Comparison of ENCODE assay signal across 10 mouse cellular contexts in genomic region chr15:86029981-86030380, GRCm38 (mm10). TPM values are rescaled to one million over a fixed set of nuclear protein-coding genes. Genes with fewer than 3 reads are reported as not detected.
DNase-seq lines count a peak whose midpoint lies in the region; ATAC-seq and TF ChIP-seq lines count a peak whose summit lies in the region.
"Had no signal": no experiment of that assay in that cellular context is flagged by ENCODE, and none has a peak within 500 bp of the region (broad histone marks: within the 10 kb centered on the region; RNA-seq: fewer than 3 reads in every experiment).

No protein-coding gene starts in this region.

- peaks cover 37% of the 10 kb centered on the region for H3K9me3 ChIP-seq in hindbrain, embryonic 10.5 days
- no peaks in the 10 kb centered on the region; the same call in 1 of the 2 replicates for H3K9me3 ChIP-seq in hindbrain, embryonic 11.5 days (ENCODE audit: control insufficient read depth, low read length)
- H3K9me3 ChIP-seq in kidney, postnatal 0 days (replicated peaks; ENCODE audit: low read length) = no peaks in the 10 kb centered on the region
- H3K9me3 ChIP-seq in stomach, postnatal 0 days (ENCODE audit: control insufficient read depth, low read length) = no peaks in the 10 kb centered on the region

- no peak for ATAC-seq in hindbrain, embryonic 11.5 days (ENCODE audit: low FRiP score)
- ATAC-seq in kidney, postnatal 0 days (replicated peaks; ENCODE audit: low FRiP score, low read depth) = no peak
- ATAC-seq in stomach, postnatal 0 days (ENCODE audit: low FRiP score, low TSS enrichment) = no peak

- TF ChIP-seq EP300 in stomach, postnatal 0 days (optimal IDR thresholded peaks at IDR 0.05) = no peak

- no peak for DNase-seq in hindbrain, embryonic 10.5 days (ENCODE audit: low spot score)
- DNase-seq in hindbrain, embryonic 11.5 days (ENCODE audit: low spot score) = no peak
- peak; percentile 25 for DNase-seq in thymus, postnatal 4 days
- no peak for DNase-seq in thymus, postnatal 14 days
- no peak for DNase-seq in kidney, postnatal 0 days (ENCODE audit: low spot score)
- peak; percentile 53 for DNase-seq in stomach, postnatal 0 days (ENCODE audit: low spot score)
- no peak for DNase-seq in thymus, postnatal 25 days
- no peak for DNase-seq in right cerebral cortex, adult 2 months (ENCODE audit: low spot score in 2 of 2)
- DNase-seq: heart, adult 2 months; liver had no signal

- no peak overlapping the region for H3K9ac ChIP-seq in hindbrain, embryonic 11.5 days (ENCODE audit: low read depth, low read length)
- H3K9ac ChIP-seq in kidney, postnatal 0 days (ENCODE audit: low read depth, low read length) = no peak overlapping the region
- no peak overlapping the region for H3K9ac ChIP-seq in stomach, postnatal 0 days (ENCODE audit: low read length)

- peaks cover 61% of the 10 kb centered on the region for H3K4me1 ChIP-seq in hindbrain, embryonic 10.5 days (replicated peaks)
- peaks cover 5% of the 10 kb centered on the region; the same call in 1 of the 2 replicates for H3K4me1 ChIP-seq in hindbrain, embryonic 11.5 days (replicated peaks; ENCODE audit: control insufficient read depth, insufficient read depth, low read length)
- H3K4me1 ChIP-seq in kidney, postnatal 0 days (replicated peaks; ENCODE audit: insufficient read depth, low read length) = peaks cover 13% of the 10 kb centered on the region; the same call in 1 of the 2 replicates
- H3K4me1 ChIP-seq in stomach, postnatal 0 days (replicated peaks; ENCODE audit: control insufficient read depth, insufficient read depth) = no peaks in the 10 kb centered on the region

- no peak overlapping the region for H3K4me2 ChIP-seq in hindbrain, embryonic 11.5 days (replicated peaks; ENCODE audit: low read depth, low read length)
- peak overlapping the region; percentile 44; the same call in 1 of the 2 replicates for H3K4me2 ChIP-seq in kidney, postnatal 0 days (ENCODE audit: low read length)
- H3K4me2 ChIP-seq in stomach, postnatal 0 days (replicated peaks; ENCODE audit: low read depth) = peak overlapping the region; percentile 35

- 72% methylated on average over 14 of the region's 14 CpGs for WGBS in hindbrain, embryonic 10.5 days
- WGBS in hindbrain, embryonic 11.5 days = 77% methylated on average over 14 of the region's 14 CpGs
- 74% methylated on average over 14 of the region's 14 CpGs for WGBS in kidney, postnatal 0 days
- 69% methylated on average over 14 of the region's 14 CpGs for WGBS in stomach, postnatal 0 days

- peaks cover 42% of the 10 kb centered on the region for H3K27me3 ChIP-seq in hindbrain, embryonic 10.5 days (ENCODE audit: insufficient read depth, poor library complexity, severe bottlenecking)
- peaks cover 17% of the 10 kb centered on the region for H3K27me3 ChIP-seq in hindbrain, embryonic 11.5 days (ENCODE audit: control insufficient read depth, insufficient read depth, low read length)
- no peaks in the 10 kb centered on the region for H3K27me3 ChIP-seq in kidney, postnatal 0 days (ENCODE audit: insufficient read depth, low read length)
- H3K27me3 ChIP-seq in stomach, postnatal 0 days (ENCODE audit: control insufficient read depth, insufficient read depth, low read length) = no peaks in the 10 kb centered on the region

- peak overlapping the region; percentile 31 for H3K4me3 ChIP-seq in hindbrain, embryonic 10.5 days
- H3K4me3 ChIP-seq in hindbrain, embryonic 11.5 days (ENCODE audit: low read depth, low read length) = no peak overlapping the region
- H3K4me3 ChIP-seq in kidney, postnatal 0 days (replicated peaks; ENCODE audit: low read depth, low read length) = no peak overlapping the region
- peak overlapping the region; percentile 0 for H3K4me3 ChIP-seq in stomach, postnatal 0 days (ENCODE audit: low read depth, low read length)
- H3K4me3 ChIP-seq: heart, adult 2 months had no signal

- peaks cover 75% of the 10 kb centered on the region for H3K36me3 ChIP-seq in hindbrain, embryonic 10.5 days
- peaks cover 13% of the 10 kb centered on the region; the same call in 1 of the 2 replicates for H3K36me3 ChIP-seq in hindbrain, embryonic 11.5 days (ENCODE audit: control insufficient read depth, insufficient read depth, low read length)
- H3K36me3 ChIP-seq in kidney, postnatal 0 days (ENCODE audit: insufficient read depth, low read length) = peaks cover 7% of the 10 kb centered on the region; the same call in 1 of the 2 replicates
- H3K36me3 ChIP-seq in stomach, postnatal 0 days (ENCODE audit: control insufficient read depth, insufficient read depth, low read length) = no peaks in the 10 kb centered on the region

- no peak for TF ChIP-seq CTCF in kidney, postnatal 0 days (IDR thresholded peaks at IDR 0.05; ENCODE audit: low read depth)
- peak; percentile 50 for TF ChIP-seq CTCF in stomach, postnatal 0 days (IDR thresholded peaks at IDR 0.05; ENCODE audit: low read depth)

- no peak overlapping the region for H3K27ac ChIP-seq in hindbrain, embryonic 10.5 days
- H3K27ac ChIP-seq in hindbrain, embryonic 11.5 days (ENCODE audit: low read depth, low read length) = no peak overlapping the region
- no peak overlapping the region for H3K27ac ChIP-seq in kidney, postnatal 0 days
- H3K27ac ChIP-seq in stomach, postnatal 0 days (replicated peaks) = no peak overlapping the region
- H3K27ac ChIP-seq: heart, adult 2 months had no signal

RNA-seq across cellular contexts. Expression of gene Celsr1, which starts 3.6 kb away (rescaled TPM):
- 3.4 and 3.6 TPM in 2 replicates for polyA plus RNA-seq in hindbrain, embryonic 10.5 days (2016; fragmentation: Nextera tagmentation; extraction: Ambion mirVana)
- 4.6 and 5.1 TPM in 2 replicates for polyA plus RNA-seq in hindbrain, embryonic 11.5 days (2014; fragmentation: Nextera tagmentation; extraction: Ambion mirVana)
- 2.9 TPM in 2 replicates for polyA plus RNA-seq in kidney, postnatal 0 days (2015; fragmentation: Nextera tagmentation; extraction: Ambion mirVana)
- 2.0 and 2.2 TPM in 2 replicates for polyA plus RNA-seq in stomach, postnatal 0 days (2015; fragmentation: Nextera tagmentation; extraction: Ambion mirVana)

RNA-seq across cellular contexts. Expression of gene Gramd4, which starts 27.5 kb away (rescaled TPM):
- polyA plus RNA-seq in hindbrain, embryonic 10.5 days (2016; fragmentation: Nextera tagmentation; extraction: Ambion mirVana) = 16.6 and 18.0 TPM in 2 replicates
- 8.7 and 10.1 TPM in 2 replicates for polyA plus RNA-seq in hindbrain, embryonic 11.5 days (2014; fragmentation: Nextera tagmentation; extraction: Ambion mirVana)
- polyA plus RNA-seq in kidney, postnatal 0 days (2015; fragmentation: Nextera tagmentation; extraction: Ambion mirVana) = 13.3 and 13.5 TPM in 2 replicates
- 11.1 and 11.4 TPM in 2 replicates for polyA plus RNA-seq in stomach, postnatal 0 days (2015; fragmentation: Nextera tagmentation; extraction: Ambion mirVana)

Comparison
In these comparisons a context has a peak if more than half of its experiments do, and no peak if none do; other contexts are left out.
1. DNase-seq: peak in thymus, postnatal 4 days (single experiment) and stomach, postnatal 0 days (single experiment); none in hindbrain, embryonic 10.5 days (single experiment), hindbrain, embryonic 11.5 days (single experiment), thymus, postnatal 14 days (single experiment), kidney, postnatal 0 days (single experiment), thymus, postnatal 25 days (single experiment) and right cerebral cortex, adult 2 months (0 of 2).
2. H3K4me3 ChIP-seq: peak in hindbrain, embryonic 10.5 days (single experiment) and stomach, postnatal 0 days (single experiment); none in hindbrain, embryonic 11.5 days (single experiment) and kidney, postnatal 0 days (single experiment).